Mouse (Mus musculus) spleen, postnatal 36 days (tissue): ENCODE measurements around the gene Fndc3b.

Experiments
- DNase-seq, 2 experiments: peaks; one replicate each; pipeline ENCODE4 v3.0.0; 2022; ENCODE audit warnings: low spot score in 2 of 2, mixed read lengths in 1 of 2

Fndc3b gene

DNA sequence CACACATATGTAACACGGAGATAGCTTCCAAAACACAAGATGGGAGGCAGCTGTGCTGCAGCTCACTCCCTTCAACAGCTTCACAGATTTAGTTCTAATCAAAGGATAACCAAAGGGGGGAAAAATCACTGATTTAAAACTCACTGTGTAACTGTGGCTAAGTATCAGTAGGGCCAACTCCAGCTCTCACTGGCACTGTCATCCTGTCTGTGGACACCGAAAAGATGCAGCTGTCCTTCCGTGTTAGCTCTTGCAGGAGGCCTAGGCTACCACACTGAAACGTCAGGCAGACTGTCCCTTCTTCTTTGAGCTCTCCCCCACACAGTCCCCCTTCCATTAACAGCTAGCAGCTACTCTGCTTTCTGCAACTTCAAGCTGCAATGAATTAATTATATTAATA, 89.9 kb downstream of the Fndc3b start:
- no peak for DNase-seq

DNA sequence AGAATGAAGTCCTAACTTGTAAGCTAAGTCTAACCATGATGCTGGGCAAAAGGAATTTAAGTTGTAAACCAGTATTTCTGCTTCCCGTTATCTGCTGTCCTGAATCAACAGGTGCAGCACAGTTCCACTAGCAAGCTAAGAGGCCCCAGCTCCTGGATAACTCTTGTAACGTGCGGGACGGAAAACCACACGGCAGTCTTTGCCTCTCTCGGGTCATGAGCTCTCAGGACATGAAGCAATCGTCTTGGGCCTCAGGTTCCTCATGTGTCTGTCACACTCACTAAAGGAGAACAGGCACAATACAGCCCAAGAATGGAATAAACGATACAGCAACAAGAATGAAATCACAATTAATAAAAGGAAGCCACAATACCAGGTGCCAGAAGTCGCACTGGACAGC, 93.4 kb downstream of the Fndc3b start:
- no peak for DNase-seq

DNA sequence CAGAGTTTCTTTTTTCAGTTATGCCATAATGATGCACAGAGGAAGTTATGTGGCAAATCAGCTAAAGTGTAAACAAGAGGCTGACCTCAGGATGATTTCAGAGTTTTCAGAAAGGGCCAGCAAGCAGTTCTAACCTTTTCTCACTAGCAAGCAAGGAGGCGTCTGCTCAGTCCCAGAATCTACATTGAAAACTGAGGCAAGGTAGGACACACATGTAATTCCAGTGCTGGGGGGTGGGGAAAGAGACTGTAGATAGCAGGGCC, 93.9 kb downstream of the Fndc3b start:
- DNase-seq: no peak

DNA sequence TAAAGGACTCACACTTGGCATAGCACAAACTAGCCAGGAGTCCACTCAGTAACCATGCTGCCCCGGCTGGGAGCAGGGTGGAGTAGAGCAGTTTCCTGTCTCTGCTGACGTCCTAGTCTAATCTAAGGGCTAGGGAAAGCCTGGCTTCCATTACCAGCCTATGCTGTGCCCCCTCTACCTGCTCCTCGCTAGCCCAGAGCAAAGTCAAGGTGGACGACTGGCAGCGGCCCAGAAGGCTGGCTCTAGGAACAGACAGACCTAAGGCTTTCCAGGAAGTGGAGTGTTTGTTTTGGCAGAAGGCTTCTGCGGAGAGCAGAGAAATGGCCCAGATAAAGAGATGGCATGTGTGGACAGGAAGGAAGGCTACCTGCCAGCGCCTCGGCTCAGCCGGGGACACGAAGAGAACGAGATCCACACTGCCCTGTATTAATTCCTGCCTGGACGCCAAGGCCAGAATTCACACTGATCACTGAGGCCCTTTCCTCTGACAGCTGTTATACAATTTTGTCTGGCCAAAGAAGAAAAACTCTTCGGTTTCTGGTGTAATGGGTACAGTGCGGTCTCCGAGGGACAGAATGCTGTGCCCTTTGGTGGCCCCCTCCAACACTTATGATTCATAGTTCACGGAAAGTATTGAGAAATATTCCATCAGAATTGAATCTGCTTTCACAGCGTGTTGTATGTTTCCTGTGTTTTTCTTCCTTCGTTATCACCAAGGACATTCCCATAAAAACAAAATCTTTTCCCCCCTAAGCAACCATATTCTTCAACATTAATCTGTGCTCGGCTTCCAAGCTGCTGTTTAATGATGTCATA, 94.5 kb downstream of the Fndc3b start:
- DNase-seq: no peak

DNA sequence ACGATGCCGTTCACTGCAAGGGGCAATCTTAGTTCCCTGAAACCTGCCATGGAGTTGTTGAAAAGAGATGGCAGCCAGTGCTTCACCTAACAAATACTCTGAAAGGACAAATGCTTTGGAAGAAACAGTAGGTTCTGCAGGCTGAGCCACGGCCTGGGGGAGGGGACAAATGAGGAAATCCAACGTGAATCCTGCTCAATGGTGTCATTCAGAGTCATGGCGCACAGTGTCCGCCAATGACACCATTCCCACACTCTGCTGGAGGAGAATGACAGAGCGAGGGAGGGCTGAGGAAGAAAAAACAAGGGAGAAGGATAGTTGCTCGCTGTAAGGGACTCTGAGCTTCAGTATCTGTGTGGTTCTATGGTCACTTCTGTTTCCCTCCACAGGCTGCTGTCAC, 95.6 kb downstream of the Fndc3b start:
- DNase-seq: no peak

DNA sequence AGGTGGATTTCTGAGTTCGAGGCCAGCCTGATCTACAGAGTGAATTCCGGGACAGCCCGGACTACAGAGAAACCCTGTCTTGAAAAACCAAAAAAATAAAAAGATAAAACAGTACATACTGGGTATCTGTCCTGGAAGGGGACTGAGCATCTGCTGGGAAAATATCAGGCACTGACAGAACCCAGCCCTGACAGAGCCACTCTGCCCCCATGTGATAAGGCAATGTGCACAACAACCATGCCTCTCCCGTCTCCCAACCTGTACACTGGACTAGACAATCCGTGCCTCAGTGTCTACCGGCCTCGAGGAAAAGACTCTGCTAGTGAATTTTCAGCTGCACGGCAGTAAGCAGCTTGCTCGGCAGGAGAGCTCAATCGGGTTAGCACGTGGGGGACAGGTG, 97.3 kb downstream of the Fndc3b start:
- DNase-seq: no peak

DNA sequence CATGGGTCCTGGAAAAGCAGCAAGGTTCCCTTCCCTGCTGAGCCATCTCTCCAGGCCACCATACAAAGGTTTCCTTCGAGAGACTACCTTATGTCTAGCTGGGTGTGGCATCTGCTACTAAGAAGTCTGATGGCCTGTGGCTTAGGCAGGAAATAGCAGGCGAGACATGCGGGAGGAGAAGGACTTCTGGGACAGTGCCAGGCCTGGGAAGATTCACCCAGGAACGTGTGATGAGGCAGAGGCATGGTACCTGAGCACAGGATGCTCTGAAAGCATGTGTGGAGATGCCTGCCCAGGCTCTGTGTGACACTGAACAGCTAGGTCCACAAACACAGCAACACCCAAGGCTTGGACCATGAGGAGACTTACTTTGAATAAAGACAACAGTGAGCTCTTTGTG, 98.1 kb downstream of the Fndc3b start:
- no peak for DNase-seq

DNA sequence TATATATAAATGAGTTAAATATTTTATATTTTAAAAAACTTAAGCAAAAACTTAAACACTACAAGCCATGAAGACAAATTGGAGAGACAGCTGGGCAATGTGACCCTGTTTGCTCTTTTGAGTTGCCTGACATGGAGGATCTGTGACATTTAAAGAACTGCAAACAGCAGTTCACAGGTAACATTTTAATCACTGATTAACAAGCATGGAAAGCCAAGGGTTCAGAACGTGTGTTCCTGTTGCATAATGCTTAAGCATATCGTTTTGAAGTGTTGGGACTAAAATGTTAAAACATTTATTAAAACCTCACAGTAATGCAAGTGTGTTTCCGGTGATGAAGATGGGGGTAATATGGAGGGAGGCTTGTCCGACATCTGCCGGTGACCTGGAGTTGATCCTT, 99.1 kb downstream of the Fndc3b start:
- no peak for DNase-seq

DNA sequence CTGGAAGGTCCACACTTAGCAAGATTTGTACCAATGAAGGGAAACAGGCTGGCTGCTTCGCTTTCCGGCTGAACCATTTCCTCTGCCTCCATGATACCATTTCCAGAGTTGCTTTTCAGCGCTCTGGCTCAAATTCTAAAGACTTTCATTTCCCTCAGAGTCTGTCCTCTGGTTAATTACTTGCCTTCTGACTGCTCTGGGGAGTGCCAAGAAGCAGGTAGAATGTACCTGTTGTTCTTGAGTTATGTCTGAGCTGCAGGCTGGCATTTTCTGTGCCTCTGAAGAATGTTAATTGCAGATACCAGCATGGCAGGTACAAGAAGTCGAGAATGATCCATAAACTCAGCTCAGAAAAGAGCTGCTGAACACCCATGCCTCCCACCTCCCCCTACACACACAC, 100.6 kb downstream of the Fndc3b start:
- no peak for DNase-seq

DNA sequence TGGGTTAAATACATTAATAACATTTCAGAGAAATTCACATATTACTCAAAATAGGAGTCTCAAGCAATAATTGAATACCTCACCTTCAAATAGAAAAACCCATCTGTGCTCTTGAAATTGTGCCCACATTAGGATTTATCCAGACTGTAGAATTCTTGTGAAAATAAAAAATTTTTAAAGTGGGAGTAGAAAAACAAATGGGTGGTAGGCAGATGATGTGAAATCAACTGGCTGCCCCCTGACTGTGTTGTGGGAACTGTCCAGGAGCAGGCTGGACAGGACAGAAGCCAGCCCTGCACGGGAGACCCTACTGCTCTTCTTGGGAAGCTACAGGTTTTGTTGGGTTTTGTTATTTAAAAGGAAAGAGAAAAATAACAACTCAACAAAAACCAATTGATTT, 101.0 kb downstream of the Fndc3b start:
- DNase-seq: no peak

DNA sequence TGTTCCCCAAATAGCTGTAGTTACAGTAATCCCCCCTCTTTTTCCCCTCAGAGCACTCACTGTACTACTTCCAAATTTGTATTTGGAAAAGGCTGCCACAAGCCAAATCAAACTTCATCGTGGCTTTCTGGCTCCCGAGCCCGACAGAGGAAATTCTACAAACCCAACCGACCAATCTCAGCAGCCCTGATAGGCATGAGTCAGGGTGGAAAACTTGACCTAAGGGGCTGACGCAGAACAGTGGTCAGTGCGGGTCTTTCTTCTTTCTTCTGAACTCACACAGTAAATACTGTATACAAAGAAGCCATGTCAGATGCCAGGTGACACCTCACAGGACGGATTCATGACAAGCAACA, 103.3 kb downstream of the Fndc3b start:
- no peak for DNase-seq

DNA sequence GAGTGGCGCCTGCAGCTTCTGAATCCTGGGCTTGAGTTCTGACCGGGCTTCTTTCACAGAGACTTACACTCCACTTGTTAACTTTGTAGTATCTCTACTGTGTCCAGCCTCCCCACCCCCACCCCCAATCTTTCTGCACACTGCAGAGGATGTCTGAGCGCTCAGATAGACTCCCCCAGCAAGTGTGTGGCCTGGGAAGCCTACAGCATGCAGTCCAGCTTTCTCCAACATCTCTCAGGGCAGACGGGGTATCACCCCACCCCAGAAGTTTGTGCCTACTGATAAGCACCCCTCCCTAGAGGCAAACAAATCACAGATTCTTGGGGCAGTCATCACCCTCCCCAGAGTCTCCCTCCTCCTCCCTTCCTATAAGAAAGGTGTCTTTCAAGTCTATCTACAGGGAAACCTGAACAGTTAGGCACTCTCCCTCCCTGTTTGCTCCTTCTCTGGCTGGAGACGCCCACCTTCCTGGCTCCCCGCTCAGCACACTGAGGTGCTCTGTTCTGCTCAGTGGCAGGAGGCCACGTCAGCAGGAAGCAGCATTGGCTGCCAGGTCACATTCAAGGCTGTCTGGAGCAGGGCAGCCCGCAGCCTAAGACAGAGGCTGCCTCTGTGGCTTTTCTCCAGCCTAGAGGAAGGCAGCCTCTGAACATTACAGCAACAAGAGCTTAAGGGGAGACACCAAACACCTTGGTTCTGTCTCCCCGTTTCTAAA, 103.9 kb downstream of the Fndc3b start:
- DNase-seq: no peak

DNA sequence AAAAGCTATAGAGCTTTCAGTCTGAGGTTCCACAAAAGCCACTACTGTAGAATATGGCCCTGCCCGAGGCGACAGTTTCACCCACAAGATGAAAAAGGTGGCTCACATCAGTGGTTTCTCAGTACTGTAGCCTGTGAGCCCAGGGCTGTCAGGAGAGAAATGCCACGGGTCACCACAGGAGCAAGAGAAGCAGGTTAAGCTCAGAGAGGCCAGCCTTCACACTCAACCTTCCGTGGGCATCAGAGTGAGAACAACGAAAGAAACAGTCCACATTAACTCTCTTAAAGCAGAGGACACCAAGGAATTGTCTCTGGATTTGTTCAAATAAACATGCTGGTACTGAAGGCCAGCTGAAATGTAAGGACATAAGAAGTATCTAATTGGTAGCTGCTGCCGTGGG, 104.5 kb downstream of the Fndc3b start:
- DNase-seq: no peak

DNA sequence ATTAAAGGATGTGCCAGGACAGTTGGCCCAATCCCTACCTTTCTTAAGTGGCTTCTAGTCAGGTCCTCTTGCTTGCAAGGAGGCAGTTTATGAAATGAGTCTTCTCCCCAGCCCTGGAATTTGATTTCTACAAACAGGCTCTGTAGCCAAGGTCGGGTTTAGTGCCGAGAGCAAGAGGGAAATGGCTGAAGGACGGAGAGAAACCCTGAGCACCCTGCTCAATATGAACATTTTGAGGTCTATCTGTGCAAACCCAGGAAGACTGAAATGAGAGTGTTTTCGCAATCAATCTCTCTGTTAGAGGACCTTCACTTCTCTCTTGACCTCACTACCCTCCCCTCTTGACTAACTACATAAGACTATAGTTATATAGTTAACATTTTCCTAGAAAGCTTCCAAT, 105.5 kb downstream of the Fndc3b start:
- DNase-seq: no peak

DNA sequence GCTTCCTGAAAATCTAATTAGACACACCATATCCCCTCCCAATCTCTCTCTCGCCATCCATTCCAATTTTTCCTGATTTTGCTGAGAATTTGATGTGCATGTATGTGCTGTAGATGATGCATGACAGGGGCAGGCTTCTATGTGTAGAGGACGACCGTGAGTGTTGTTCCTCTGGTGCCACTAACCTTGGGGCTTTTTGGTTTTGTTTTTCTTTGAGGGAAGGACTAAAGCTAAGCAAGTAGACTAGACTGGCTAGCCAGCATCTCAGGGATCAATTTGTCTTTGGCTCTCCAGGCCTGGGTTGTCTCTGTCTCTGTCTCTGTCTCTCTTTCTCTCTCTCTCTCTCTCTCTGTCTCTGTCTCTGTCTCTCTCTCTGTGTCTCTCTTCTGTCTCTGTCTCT, 106.0 kb downstream of the Fndc3b start:
- DNase-seq: no peak

DNA sequence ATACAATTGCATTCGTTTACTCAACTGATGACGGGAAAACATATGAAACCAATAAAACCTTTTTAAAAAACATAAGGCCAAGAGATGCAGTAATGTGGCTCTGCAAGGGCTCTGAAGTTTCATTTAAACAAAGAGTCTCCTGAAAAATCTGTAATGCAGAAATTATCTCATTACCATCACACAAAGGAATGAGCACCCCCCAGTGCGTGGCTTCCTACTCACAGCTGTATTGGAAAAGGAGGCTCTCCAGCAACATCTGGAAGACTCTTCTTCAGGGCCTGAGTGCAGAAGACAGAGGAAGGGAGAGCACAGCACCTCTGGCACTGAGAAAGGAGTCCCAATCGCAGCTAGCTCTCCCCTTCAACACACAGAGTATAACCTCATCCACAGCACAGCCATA, 106.5 kb downstream of the Fndc3b start:
- DNase-seq: no peak

DNA sequence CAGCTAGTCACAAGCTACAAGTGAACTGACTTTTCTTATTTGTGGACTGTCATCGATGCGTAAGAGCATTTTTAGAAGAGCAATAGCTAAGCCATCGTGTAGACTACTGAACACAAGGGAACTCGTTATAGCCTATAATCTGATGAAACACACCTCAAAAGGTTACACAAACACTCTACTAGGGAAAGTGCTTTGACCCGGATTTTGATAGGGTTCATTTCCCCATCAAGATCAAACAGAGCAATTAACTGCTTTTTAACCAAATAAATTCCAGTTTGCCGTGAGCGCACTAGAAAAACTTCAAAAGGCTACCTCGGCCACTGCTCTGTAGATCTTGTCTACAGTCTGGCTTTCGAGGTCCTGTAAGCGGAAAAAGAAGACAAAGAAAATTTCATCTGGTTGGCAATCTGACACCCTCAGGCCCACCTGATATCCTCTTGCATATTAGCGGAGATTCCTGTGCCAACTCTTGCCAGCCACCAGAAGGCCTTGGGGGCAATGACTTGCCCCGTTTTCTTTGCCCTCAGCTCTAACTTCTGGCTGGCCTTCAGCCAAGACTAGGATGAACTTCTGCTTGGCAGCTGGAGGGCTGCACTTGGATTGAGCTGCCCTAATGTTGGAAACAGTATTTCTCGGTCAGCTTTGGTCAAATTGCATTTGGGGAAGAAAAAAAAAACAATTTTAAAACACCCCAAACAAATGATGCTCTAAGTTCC, 107.0 kb downstream of the Fndc3b start:
- no peak for DNase-seq

DNA sequence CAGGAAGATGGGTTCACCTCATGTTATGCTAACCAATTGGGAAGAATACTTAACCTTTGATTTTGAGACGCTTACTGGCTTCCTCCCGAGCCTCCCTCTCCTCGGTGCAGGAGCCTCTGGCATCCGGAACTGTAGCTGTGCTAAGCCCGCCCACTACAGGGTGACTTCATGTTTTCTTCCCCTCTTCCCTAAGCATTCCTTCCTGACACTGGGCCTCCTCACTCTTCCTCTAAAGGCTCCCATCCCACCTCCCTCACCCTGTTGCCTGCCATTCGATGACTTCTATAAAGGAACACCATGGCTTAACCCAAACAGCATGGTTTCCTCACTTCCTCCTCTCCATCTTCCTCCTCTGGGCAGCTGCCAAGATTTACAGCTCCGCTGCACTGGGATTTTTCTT, 110.5 kb downstream of the Fndc3b start:
- no peak for DNase-seq

DNA sequence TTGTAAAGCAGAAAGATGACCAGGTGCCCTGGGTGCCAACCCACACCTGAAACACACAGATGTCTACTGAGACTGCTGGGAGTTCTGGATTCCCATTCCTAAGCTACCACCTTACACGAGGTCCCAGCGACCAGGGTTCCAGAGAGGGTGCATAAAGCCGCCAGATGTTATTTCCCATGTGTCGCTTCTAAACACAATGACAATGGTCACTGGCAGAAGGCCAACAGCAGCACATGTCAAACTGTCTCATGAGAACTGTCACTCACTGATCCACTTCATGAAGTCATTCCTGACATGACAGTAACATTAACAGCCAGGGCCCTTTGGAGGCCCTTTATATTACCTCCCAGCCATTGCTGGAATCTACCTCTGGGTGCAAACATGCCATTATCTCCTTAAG, 110.9 kb downstream of the Fndc3b start:
- DNase-seq: no peak

DNA sequence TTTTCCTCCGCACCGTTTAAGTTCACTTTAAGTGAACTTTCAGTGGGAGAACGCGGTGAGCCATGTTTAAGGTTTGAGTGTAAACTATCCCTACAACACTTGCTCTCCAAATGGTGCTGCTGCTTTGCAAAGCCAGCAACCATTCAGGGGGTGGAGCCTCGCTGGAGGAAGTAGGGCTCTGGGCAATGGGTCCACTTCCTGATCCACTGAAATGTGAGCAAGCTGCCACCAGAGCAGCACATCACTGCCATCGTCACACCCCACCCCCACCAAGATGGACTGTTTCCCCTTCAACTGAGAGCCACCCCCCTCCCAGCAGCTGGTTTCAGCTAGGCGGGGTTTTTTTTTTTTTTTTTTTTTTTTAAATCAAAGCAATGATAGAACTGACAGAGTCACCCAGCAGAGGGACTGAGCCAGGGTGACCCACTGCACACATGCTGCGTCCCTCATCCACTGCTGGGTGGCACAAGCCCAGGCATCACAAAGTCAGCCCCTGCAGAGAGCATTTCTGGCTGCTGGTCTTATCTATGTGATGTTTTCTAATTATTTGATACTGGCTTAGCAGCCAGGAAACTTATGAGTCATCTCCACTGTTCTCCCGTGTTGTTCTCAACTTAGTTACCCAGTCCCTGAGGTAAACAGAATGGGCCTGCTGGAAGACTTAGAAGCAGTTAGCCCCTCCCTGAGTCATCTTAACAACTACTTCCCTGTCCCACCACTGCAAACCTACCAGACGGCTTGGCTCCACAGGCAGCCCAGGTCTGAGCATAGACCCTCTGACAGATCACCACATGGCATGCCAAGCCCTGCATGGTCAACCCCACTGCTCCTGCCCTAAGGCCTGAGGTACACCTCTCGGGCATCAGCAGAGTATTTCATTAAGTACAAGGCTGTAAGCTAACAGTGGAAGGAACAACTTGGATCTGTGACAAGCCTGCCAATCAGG, 112.4 kb downstream of the Fndc3b start:
- DNase-seq: no peak

DNA sequence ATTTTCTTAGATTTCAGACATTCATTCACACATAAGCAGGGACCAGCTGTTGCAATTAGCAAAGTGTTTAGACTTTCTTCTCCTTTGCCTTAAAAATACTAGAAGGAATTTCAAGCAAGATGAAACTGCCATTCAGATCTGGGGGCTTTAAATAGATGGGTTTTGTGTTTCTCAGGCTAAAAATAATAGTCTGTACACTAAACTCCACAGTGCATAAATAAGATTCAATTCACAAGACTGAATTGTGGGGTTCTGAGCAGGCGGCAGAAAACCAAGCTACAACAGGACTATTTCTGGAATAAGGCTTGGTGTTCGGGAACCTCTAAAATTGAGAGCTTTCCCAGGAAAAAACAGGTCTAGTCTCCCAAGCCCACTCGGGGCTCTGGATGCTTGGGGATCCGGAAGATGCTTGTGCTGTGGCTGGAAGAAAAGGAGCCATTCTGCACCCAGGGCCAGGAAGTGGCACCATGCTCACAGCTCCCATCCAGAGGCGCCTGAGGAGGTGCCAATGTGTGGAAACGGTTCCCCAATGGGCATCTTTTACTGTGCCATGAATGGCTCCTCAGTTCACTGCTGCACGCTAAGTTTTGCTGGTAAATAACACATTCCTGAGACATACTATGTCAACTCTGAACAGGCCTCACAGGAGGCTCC, 117.5 kb downstream of the Fndc3b start:
- DNase-seq: no peak
